Mouse (Mus musculus): ENCODE results near the gene Tcf7l2. TPM values are rescaled to one million over a fixed set of nuclear protein-coding genes. Genes with fewer than 3 reads are reported as not detected.

Gene Tcf7l2
- 2.7 and 2.8 TPM in 2 replicates for polyA plus RNA-seq (2012)

DNA sequence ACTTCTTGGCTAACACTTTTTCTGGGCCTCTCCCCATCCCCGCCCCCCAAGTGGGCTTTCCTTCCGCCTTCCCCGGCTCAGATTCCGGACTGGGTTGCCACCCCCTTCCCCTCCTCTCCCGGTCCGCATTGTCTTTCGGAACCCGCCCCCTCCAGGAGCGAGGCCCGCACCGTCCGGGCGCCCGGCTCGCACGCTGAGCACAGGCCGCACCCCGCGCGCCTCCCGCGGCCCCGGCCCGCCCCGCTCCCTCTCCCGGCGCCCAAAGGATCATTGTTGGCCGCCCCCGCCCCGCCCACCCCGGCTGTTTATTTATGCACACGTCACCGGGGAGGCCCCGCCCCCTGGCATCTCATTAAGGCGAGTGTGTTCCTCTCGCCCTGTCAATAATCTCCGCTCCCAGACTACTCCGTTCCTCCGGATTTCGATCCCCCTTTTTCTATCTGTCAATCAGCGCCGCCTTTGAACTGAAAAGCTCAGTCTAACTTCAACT is at the start of gene Tcf7l2:
TSS of gene Tcf7l2 (plus strand) at position 382 of the 490 bp plus-strand sequence.
- Histone ChIP-seq H3K27me3 (ENCODE audit: control insufficient read depth) (peaks cover 72% of the 10 kb centered on the region), H3K4me1 (ENCODE audit: control insufficient read depth) (peaks cover 26% of the 10 kb centered on the region), H3K9me3 (ENCODE audit: control insufficient read depth, low read length) (peaks cover 11% of the 10 kb centered on the region; the same call in 1 of the 2 replicates), H3K4me3 (replicated peaks) (peak within 1 kb of the TSS; percentile 60), H3K36me3 (ENCODE audit: control insufficient read depth) (no peaks in the 10 kb centered on the region)
- TF ChIP-seq TAL1 (IDR thresholded peaks at IDR 0.05; ENCODE audit: low read length): no peak
- no peak for TF ChIP-seq GATA1 (IDR thresholded peaks at IDR 0.05; ENCODE audit: low read length)

DNA sequence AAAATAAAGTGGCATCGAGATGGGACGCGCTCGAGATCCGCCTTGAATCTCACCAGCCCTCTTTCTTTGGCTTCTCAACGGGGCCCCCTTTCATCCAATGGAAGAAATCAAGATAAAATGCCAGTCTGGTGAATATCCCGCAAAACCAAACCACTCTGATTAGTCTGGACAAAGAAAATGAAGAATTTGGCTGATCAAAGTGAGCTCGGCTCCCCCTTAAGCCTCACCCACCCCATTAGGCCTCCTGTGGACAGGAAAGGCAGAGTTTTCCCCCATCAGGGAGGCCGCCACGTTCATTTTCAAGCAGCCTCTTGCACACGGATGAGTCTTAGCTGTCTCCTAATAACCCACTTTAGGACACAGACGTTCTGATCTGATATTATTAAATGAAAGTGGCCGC is 47.0 kb upstream of the Tcf7l2 start:
- Histone ChIP-seq H3K36me3 (ENCODE audit: control insufficient read depth) (no peaks in the 10 kb centered on the region), H3K9me3 (ENCODE audit: control insufficient read depth, low read length) (no peaks in the 10 kb centered on the region), H3K4me1 (ENCODE audit: control insufficient read depth) (no peaks in the 10 kb centered on the region), H3K27me3 (ENCODE audit: control insufficient read depth) (peaks cover 8% of the 10 kb centered on the region), H3K4me3 (replicated peaks) (no peak overlapping the region)
- TF ChIP-seq GATA1 (IDR thresholded peaks at IDR 0.05; ENCODE audit: low read length) (no peak), TAL1 (IDR thresholded peaks at IDR 0.05; ENCODE audit: low read length) (no peak)

DNA sequence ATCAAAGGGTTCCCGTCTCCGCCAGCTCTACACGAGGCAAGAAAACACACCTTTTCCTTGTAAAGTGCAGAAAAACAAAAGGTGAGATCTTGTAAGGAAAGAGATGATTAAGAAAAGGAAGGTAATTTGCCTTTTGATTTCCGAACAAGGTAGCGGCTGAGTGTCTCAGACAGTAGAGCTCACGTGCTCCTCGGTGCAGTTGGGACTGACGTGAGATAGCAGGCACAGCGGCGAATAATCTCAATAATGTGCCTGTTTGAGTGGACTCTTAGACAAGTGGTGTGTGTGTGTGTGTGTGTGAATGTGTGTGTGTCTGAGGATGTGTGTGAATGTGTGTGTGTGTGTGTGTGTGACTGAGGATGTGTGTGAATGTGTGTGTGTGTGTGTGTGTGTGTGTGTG is 46.2 kb upstream of the Tcf7l2 start:
- no peak overlapping the region for H3K4me3 ChIP-seq (replicated peaks)
- no peaks in the 10 kb centered on the region for H3K9me3 ChIP-seq (ENCODE audit: control insufficient read depth, low read length)
- no peaks in the 10 kb centered on the region for H3K4me1 ChIP-seq (ENCODE audit: control insufficient read depth)
- TF ChIP-seq TAL1 (IDR thresholded peaks at IDR 0.05; ENCODE audit: low read length) (no peak), GATA1 (IDR thresholded peaks at IDR 0.05; ENCODE audit: low read length) (no peak)
- peaks cover 11% of the 10 kb centered on the region for H3K27me3 ChIP-seq (ENCODE audit: control insufficient read depth)
- no peaks in the 10 kb centered on the region for H3K36me3 ChIP-seq (ENCODE audit: control insufficient read depth)

DNA sequence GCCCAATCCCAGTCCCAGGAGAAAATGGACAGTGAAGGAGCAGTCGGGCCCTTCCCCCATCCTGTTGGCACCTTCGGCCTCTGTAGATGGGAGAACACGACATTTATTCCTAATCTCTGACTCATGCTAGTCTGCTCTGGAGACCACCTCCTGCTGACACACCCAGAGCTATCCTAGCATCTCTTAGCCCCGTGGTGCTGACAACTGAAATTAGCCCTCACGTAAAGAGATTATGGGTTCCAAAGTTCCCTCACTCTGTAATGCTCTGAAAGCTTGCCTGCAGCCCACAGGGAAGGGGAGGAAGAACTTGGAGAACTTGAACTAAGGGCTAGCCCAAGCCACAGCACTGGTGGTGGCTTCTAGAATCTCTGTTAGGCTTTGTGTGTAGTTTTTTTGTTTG is 42.7 kb upstream of the Tcf7l2 start:
- TF ChIP-seq GATA1 (IDR thresholded peaks at IDR 0.05; ENCODE audit: low read length): no peak
- TF ChIP-seq TAL1 (IDR thresholded peaks at IDR 0.05; ENCODE audit: low read length): no peak
- Histone ChIP-seq H3K4me3 (replicated peaks) (no peak overlapping the region), H3K4me1 (ENCODE audit: control insufficient read depth) (no peaks in the 10 kb centered on the region), H3K9me3 (ENCODE audit: control insufficient read depth, low read length) (no peaks in the 10 kb centered on the region), H3K36me3 (ENCODE audit: control insufficient read depth) (no peaks in the 10 kb centered on the region), H3K27me3 (ENCODE audit: control insufficient read depth) (peaks cover 10% of the 10 kb centered on the region)

DNA sequence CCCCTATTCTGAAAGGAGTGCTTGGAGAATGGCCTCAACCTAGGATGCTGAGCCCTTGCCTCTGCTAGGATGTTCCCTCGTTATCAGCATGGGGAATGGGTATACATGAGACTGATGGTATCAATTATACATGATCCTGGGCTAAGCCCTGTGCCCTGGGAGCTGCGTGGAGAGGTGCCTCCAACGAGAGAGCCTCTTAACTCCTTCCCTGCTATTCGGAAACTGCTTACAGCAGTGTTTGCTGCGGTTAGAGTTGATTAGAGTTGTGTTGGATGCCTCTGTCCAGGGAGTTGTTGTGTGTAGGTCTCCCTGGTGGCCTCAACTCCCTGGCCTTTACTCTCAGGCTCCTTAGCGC is 41.4 kb upstream of the Tcf7l2 start:
- Histone ChIP-seq H3K4me1 (ENCODE audit: control insufficient read depth) (no peaks in the 10 kb centered on the region), H3K36me3 (ENCODE audit: control insufficient read depth) (no peaks in the 10 kb centered on the region), H3K4me3 (replicated peaks) (no peak overlapping the region), H3K9me3 (ENCODE audit: control insufficient read depth, low read length) (no peaks in the 10 kb centered on the region), H3K27me3 (ENCODE audit: control insufficient read depth) (peaks cover 5% of the 10 kb centered on the region; the same call in 1 of the 2 replicates)
- no peak for TF ChIP-seq GATA1 (IDR thresholded peaks at IDR 0.05; ENCODE audit: low read length)
- TF ChIP-seq TAL1 (IDR thresholded peaks at IDR 0.05; ENCODE audit: low read length): no peak

DNA sequence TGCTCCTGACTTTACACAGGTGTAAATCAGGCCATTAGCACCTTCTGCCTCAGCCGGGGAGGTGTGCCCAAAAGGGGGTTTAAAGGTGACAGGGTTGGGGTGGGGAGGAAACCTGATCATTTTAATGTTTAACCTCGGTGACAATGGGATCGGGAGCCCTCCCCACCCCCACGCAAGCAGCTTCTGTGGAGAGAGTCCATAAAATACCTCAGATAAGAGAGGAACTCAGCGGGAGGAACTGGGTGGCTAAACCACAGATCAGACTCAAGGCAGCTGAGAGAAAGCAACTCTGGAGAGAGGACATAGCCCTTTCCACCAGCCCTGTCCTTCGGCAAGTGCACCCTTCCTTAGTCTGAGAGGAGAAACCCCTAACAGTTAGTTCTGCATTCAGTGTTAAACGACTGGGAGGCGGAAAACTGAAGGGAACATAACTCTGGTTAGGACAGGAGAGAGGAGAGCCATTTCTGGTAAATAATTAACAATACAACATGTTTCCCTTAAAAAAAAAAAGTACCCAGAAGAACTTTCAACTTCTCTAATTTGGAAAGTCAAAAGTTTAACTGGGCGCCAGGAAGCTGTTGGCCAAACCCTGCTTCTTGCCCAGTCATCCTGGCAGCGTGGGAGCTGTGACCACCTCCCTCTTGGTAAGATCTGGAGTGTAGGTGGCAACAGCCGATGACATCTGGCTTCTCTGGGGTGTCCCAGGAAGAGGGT is 40.9 kb upstream of the Tcf7l2 start:
- peaks cover 5% of the 10 kb centered on the region; the same call in 1 of the 2 replicates for H3K27me3 ChIP-seq (ENCODE audit: control insufficient read depth)
- no peaks in the 10 kb centered on the region for H3K36me3 ChIP-seq (ENCODE audit: control insufficient read depth)
- no peaks in the 10 kb centered on the region for H3K9me3 ChIP-seq (ENCODE audit: control insufficient read depth, low read length)
- no peaks in the 10 kb centered on the region for H3K4me1 ChIP-seq (ENCODE audit: control insufficient read depth)
- H3K4me3 ChIP-seq (replicated peaks): no peak overlapping the region
- TF ChIP-seq GATA1 (IDR thresholded peaks at IDR 0.05; ENCODE audit: low read length): no peak
- no peak for TF ChIP-seq TAL1 (IDR thresholded peaks at IDR 0.05; ENCODE audit: low read length)

DNA sequence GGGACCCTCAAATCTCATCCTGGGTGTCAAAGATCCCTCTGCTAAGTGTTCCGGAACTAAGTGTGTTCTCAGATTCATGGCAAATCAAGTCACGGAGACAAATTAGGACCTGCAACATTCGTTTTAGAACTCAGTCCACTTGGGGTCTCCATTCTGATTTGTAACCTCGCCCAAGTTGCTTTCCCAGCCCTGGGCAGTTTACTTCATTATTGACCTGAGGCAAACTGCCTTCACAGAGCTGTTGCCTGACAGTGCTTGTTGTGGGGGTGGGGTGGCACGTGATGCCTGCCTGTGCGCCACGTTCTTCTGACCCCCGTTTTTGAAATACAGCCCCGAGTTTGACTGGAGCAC is 40.4 kb upstream of the Tcf7l2 start:
- Histone ChIP-seq H3K27me3 (ENCODE audit: control insufficient read depth) (peaks cover 5% of the 10 kb centered on the region; the same call in 1 of the 2 replicates), H3K9me3 (ENCODE audit: control insufficient read depth, low read length) (no peaks in the 10 kb centered on the region)

DNA sequence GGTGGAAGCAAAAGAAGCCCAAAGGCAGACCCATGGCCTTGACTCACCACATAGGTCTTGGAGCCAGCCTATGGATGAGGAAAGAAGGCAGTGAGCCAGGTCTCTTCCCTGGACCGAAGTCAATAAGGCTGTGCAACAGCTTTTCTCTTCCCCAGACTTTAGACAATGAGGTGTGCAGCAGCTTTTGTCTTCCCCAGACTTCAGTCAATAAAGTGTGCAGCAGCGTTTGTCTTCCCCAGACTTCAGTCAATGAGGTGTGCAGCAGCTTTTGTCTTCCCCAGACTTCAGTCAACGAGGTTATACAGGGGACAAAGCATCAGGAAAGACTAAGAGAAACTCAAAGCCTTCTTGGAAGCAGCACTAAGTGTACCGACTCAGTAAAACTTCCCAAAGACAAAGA is 39.5 kb upstream of the Tcf7l2 start:
- Histone ChIP-seq H3K36me3 (ENCODE audit: control insufficient read depth) (no peaks in the 10 kb centered on the region), H3K4me1 (ENCODE audit: control insufficient read depth) (no peaks in the 10 kb centered on the region), H3K9me3 (ENCODE audit: control insufficient read depth, low read length) (no peaks in the 10 kb centered on the region), H3K4me3 (replicated peaks) (no peak overlapping the region), H3K27me3 (ENCODE audit: control insufficient read depth) (peaks cover 5% of the 10 kb centered on the region; the same call in 1 of the 2 replicates)
- TF ChIP-seq TAL1 (IDR thresholded peaks at IDR 0.05; ENCODE audit: low read length) (no peak), GATA1 (IDR thresholded peaks at IDR 0.05; ENCODE audit: low read length) (no peak)

More for the DNA sequence above, 40.4 kb upstream of the Tcf7l2 start:
- TF ChIP-seq TAL1 (IDR thresholded peaks at IDR 0.05; ENCODE audit: low read length) (no peak), GATA1 (IDR thresholded peaks at IDR 0.05; ENCODE audit: low read length) (no peak)
- Histone ChIP-seq H3K4me3 (replicated peaks) (no peak overlapping the region), H3K36me3 (ENCODE audit: control insufficient read depth) (no peaks in the 10 kb centered on the region), H3K4me1 (ENCODE audit: control insufficient read depth) (no peaks in the 10 kb centered on the region)

DNA sequence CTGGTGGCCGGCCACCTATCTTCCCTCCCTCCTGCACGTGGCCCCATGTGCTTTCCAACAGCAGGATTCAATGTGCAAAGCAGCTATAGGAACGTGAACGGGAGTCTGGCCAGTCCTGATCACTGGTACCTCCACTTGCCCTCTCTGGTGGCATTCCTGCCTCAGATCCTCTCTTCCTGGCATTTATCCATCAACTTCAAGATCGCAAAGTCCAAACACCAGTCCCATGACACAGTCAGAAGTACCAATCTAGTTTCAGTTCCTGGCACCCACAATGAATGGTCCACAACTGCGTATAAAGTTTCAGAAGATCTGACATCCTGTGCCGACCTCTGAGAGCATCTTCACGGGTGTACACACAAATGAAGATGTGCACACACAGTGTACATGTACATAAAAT is 38.9 kb upstream of the Tcf7l2 start:
- Histone ChIP-seq H3K36me3 (ENCODE audit: control insufficient read depth) (no peaks in the 10 kb centered on the region), H3K4me1 (ENCODE audit: control insufficient read depth) (no peaks in the 10 kb centered on the region), H3K27me3 (ENCODE audit: control insufficient read depth) (peaks cover 5% of the 10 kb centered on the region; the same call in 1 of the 2 replicates), H3K4me3 (replicated peaks) (no peak overlapping the region), H3K9me3 (ENCODE audit: control insufficient read depth, low read length) (no peaks in the 10 kb centered on the region)
- TF ChIP-seq GATA1 (IDR thresholded peaks at IDR 0.05; ENCODE audit: low read length) (no peak), TAL1 (IDR thresholded peaks at IDR 0.05; ENCODE audit: low read length) (no peak)
